Mouse (Mus musculus) heart, postnatal 0 days (tissue): ENCODE measurements around the gene Fa2h. TPM values are rescaled to one million over a fixed set of nuclear protein-coding genes. Genes with fewer than 3 reads are reported as not detected.
"Not testable (repeated sequence)": the region's sequence is repeated elsewhere in the genome, so short reads cannot be mapped to it uniquely, and the experiment has no call there.

ENCODE experiments used
- ATAC-seq: fragments of 200-750 bp; cut with Nextera tagmentation; 2 replicates; pipeline ENCODE4 v1.8.0; 2017; ENCODE audit warnings: low read depth, moderate number of reproducible peaks, moderate library complexity; ENCODE audit not compliant: insufficient read depth
- DNase-seq: peaks from one replicate; pipeline ENCODE4 v3.0.0-alpha.2; 2016; ENCODE audit warnings: low spot score
- H3K27ac ChIP-seq: fragments of 300-500 bp; sonication (generic); 2 replicates; pipeline ENCODE4 v1.5.1; 2014; ENCODE audit warnings: low read depth, mild to moderate bottlenecking
- H3K27me3 ChIP-seq: fragments of 300-500 bp; sonication (generic); 2 replicates; pipeline ENCODE4 v1.6.1; 2014; ENCODE audit warnings: low read length, mixed read lengths; ENCODE audit not compliant: control insufficient read depth, insufficient read depth
- H3K36me3 ChIP-seq: fragments of 300-500 bp; sonication (generic); replicated peaks from 2 replicates; pipeline ENCODE4 v1.6.1; 2014; ENCODE audit warnings: low read length, mixed read lengths; ENCODE audit not compliant: control insufficient read depth, insufficient read depth
- H3K4me1 ChIP-seq: fragments of 300-500 bp; sonication (generic); 2 replicates; pipeline ENCODE4 v1.6.1; 2014; ENCODE audit warnings: antibody characterized with exemption; ENCODE audit not compliant: control insufficient read depth, insufficient read depth
- H3K4me2 ChIP-seq: fragments of 300-500 bp; sonication (generic); 2 replicates; pipeline ENCODE4 v1.6.1; 2014; ENCODE audit warnings: low read depth, mild to moderate bottlenecking, low read length, moderate library complexity
- H3K4me3 ChIP-seq: fragments of 300-500 bp; sonication (generic); 2 replicates; pipeline ENCODE4 v1.5.1; 2014; ENCODE audit warnings: low read depth, low read length
- H3K9ac ChIP-seq: fragments of 300-500 bp; sonication (generic); replicated peaks from 2 replicates; pipeline ENCODE4 v1.6.1; 2014; ENCODE audit warnings: low read depth, low read length, mixed read lengths
- H3K9me3 ChIP-seq: fragments of 300-500 bp; sonication (generic); replicated peaks from 2 replicates; pipeline ENCODE4 v1.6.1; 2016; ENCODE audit warnings: low read length; ENCODE audit not compliant: control insufficient read depth
- CTCF ChIP-seq: IDR thresholded peaks from 2 replicates; pipeline ENCODE4 v1.5.1; 2016; ENCODE audit warnings: antibody characterized with exemption, control low read depth, low read depth
- EP300 ChIP-seq: IDR thresholded peaks from 2 replicates; pipeline ENCODE4 v1.6.1; 2016; ENCODE audit warnings: antibody characterized with exemption, low read depth
- WGBS: fragments of 180-500 bp; shearing (Covaris S2); extraction: QIAGEN DNeasy Blood & Tissue Kit; methylation state at CpG from one replicate; pipeline ENCODE4 v1.1.7; 2014; 5-methylcytosine and 5-hydroxymethylcytosine counted together
- polyA plus RNA-seq: library from polyadenylated mRNA; unstranded; fragments of >200 nt; fragmentation: Nextera tagmentation; extraction: Ambion mirVana; gene quantifications from 2 replicates; pipeline ENCODE4 v1.2.1, GENCODE M21; 2015
- total RNA-seq: library from RNA; depleted of rRNA; stranded (reverse); fragments of >200 nt; gene quantifications from 2 replicates; pipeline ENCODE4 v1.2.3, GENCODE M21; 2014; ENCODE audit warnings: low replicate concordance

Fa2h gene
- total and polyA plus RNA-seq, 2 experiments from 2014 or later = 5.5 TPM; not detected in 1

GRCm38 (mm10) chr8:111325222-111325790, 68.3 kb downstream of the Fa2h start:
- DNase-seq (no peak), ATAC-seq (no peak)
- no peak for TF ChIP-seq CTCF
- no peak for TF ChIP-seq EP300
- H3K27ac ChIP-seq = no peak overlapping the region
- H3K4me1 ChIP-seq = no peaks in the 10 kb centered on the region
- no peak overlapping the region for H3K4me2 ChIP-seq
- H3K36me3 ChIP-seq = no peaks in the 10 kb centered on the region; the same call in 1 of the 2 replicates
- H3K9me3 ChIP-seq = no peaks in the 10 kb centered on the region
- no peak overlapping the region for H3K9ac ChIP-seq
- WGBS = 69% methylated on average over 6 of the region's 6 CpGs
- no peaks in the 10 kb centered on the region for H3K27me3 ChIP-seq
- no peak overlapping the region for H3K4me3 ChIP-seq

- 87% methylated on average over 12 of the region's 12 CpGs for WGBS
- DNase-seq = no peak
- ATAC-seq = no peak
- Histone ChIP-seq H3K9ac (no peak overlapping the region), H3K9me3 (no peaks in the 10 kb centered on the region), H3K36me3 (no peaks in the 10 kb centered on the region), H3K4me1 (no peaks in the 10 kb centered on the region), H3K4me3 (no peak overlapping the region), H3K4me2 (no peak overlapping the region), H3K27ac (no peak overlapping the region), H3K27me3 (no peaks in the 10 kb centered on the region)
- TF ChIP-seq CTCF = no peak
- TF ChIP-seq EP300 = no peak
Measured at GRCm38 (mm10) chr8:111314729-111315128, 78.9 kb downstream of the Fa2h start.

- H3K27me3 ChIP-seq, H3K4me3 ChIP-seq, ATAC-seq, H3K4me1 ChIP-seq, H3K36me3 ChIP-seq, H3K9me3 ChIP-seq, H3K4me2 ChIP-seq, H3K9ac ChIP-seq, DNase-seq, H3K27ac ChIP-seq: not testable (repeated sequence)
- 88% methylated on average over 6 of the region's 6 CpGs for WGBS
Measured at GRCm38 (mm10) chr8:111313961-111314360, 79.7 kb downstream of the Fa2h start.

- Histone ChIP-seq H3K9me3 (no peaks in the 10 kb centered on the region), H3K27ac (no peak overlapping the region), H3K9ac (no peak overlapping the region), H3K4me1 (no peaks in the 10 kb centered on the region), H3K4me2 (no peak overlapping the region), H3K27me3 (no peaks in the 10 kb centered on the region), H3K4me3 (no peak overlapping the region), H3K36me3 (no peaks in the 10 kb centered on the region)
- DNase-seq (no peak), ATAC-seq (no peak)
- TF ChIP-seq EP300 (no peak), CTCF (0 out of 2 replicates have a peak, but pooled peaks have one; percentile 12)
- 54% methylated on average over 3 of the region's 3 CpGs for WGBS
Measured at GRCm38 (mm10) chr8:111312758-111313162, 80.9 kb downstream of the Fa2h start.

- DNase-seq, H3K9me3 ChIP-seq, H3K4me2 ChIP-seq, H3K9ac ChIP-seq, H3K27ac ChIP-seq, H3K4me1 ChIP-seq, ATAC-seq, H3K36me3 ChIP-seq, H3K4me3 ChIP-seq, H3K27me3 ChIP-seq: not testable (repeated sequence)
- WGBS = 89% methylated on average over 15 of the region's 15 CpGs
Measured at GRCm38 (mm10) chr8:111310006-111310405, 83.6 kb downstream of the Fa2h start.

GRCm38 (mm10) chr8:111305031-111305730, 88.4 kb downstream of the Fa2h start:
- no peaks in the 10 kb centered on the region for H3K4me1 ChIP-seq
- no peaks in the 10 kb centered on the region for H3K36me3 ChIP-seq
- TF ChIP-seq CTCF (no peak), EP300 (no peak)
- ATAC-seq (no peak), DNase-seq (peak; percentile 19)
- H3K4me3 ChIP-seq = no peak overlapping the region
- whole genome bisulfite sequencing = 21% methylated on average over 5 of the region's 5 CpGs
- no peaks in the 10 kb centered on the region for H3K27me3 ChIP-seq
- H3K9me3 ChIP-seq = no peaks in the 10 kb centered on the region
- H3K27ac ChIP-seq = peak overlapping the region; percentile 34; the same call in 1 of the 2 replicates
- 0 out of 2 replicates have a peak overlapping the region, but pooled peaks have one; percentile 15 for H3K4me2 ChIP-seq
- H3K9ac ChIP-seq = no peak overlapping the region
